Mouse (Mus musculus): ENCODE results near the gene Hras. TPM values are rescaled to one million over a fixed set of nuclear protein-coding genes. Genes with fewer than 3 reads are reported as not detected.
A peak's percentile ranks its signal among the peaks of the same experiment; 100 is the strongest.

Hras gene
- polyA plus RNA-seq, 1 experiment from 2014 or later, result 98.1 TPM

DNA sequence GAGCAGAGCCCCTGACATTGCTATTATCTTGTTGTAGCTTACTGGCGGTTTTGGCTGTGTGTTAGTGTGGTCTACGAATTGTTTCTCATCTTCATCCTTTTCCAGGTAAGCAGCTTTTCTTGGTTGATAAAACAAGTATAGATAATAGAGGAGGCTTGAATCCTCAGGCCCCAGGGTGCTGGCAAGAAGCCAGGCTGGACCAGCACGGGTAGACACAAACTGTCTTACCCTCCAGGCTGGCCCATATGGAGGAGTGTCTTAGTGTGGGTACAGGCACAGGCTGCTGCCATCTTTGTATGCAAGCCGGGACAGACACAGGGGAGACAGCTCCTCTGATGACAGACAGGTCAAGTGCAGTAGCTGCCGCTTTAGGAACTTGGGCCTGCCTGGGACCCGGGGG, 46.8 kb downstream of the Hras start:
- H3K36me3 ChIP-seq, result peaks cover 85% of the 10 kb centered on the region
- no peak for ATAC-seq (ENCODE audit: insufficient number of reproducible peaks, insufficient read depth, low FRiP score, low TSS enrichment, low read depth)
- 85% methylated on average over 6 of the region's 6 CpGs for WGBS

GRCm38 (mm10) chr7:141146043-141146595, 47.7 kb downstream of the Hras start:
- no peaks in the 10 kb centered on the region for H3K4me1 ChIP-seq (replicated peaks)
- H3K27ac ChIP-seq, result no peak overlapping the region
- H3K36me3 ChIP-seq, result peaks cover 79% of the 10 kb centered on the region
- H3K27me3 ChIP-seq, result no peaks in the 10 kb centered on the region
- WGBS, result 95% methylated on average over 12 of the region's 12 CpGs
- no peak overlapping the region for H3K4me3 ChIP-seq (replicated peaks)
- no peak overlapping the region for H3K4me2 ChIP-seq
- no peak for ATAC-seq (ENCODE audit: insufficient number of reproducible peaks, insufficient read depth, low FRiP score, low TSS enrichment, low read depth)
- H3K9ac ChIP-seq (replicated peaks), result no peak overlapping the region
- no peaks in the 10 kb centered on the region for H3K9me3 ChIP-seq

More for the DNA sequence above, 46.8 kb downstream of the Hras start:
- Histone ChIP-seq H3K9me3 (no peaks in the 10 kb centered on the region), H3K4me3 (replicated peaks) (no peak overlapping the region), H3K27ac (no peak overlapping the region), H3K4me2 (no peak overlapping the region), H3K9ac (replicated peaks) (no peak overlapping the region), H3K4me1 (replicated peaks) (no peaks in the 10 kb centered on the region), H3K27me3 (no peaks in the 10 kb centered on the region)

- H3K27me3 ChIP-seq, result no peaks in the 10 kb centered on the region
- H3K27ac ChIP-seq, result no peak overlapping the region
- H3K9me3 ChIP-seq, result no peaks in the 10 kb centered on the region
- no peak overlapping the region for H3K9ac ChIP-seq (replicated peaks)
- 70% methylated on average over 1 of the region's 1 CpGs for WGBS
- H3K36me3 ChIP-seq, result peaks cover 76% of the 10 kb centered on the region
- H3K4me3 ChIP-seq (replicated peaks), result no peak overlapping the region
- no peak for ATAC-seq (ENCODE audit: insufficient number of reproducible peaks, insufficient read depth, low FRiP score, low TSS enrichment, low read depth)
- no peaks in the 10 kb centered on the region for H3K4me1 ChIP-seq (replicated peaks)
- no peak overlapping the region for H3K4me2 ChIP-seq
Measured at GRCm38 (mm10) chr7:141145403-141145802, 48.4 kb downstream of the Hras start.

GRCm38 (mm10) chr7:141144650-141145049, 49.2 kb downstream of the Hras start:
- Histone ChIP-seq H3K4me2 (no peak overlapping the region), H3K27ac (no peak overlapping the region), H3K9ac (replicated peaks) (no peak overlapping the region), H3K27me3 (no peaks in the 10 kb centered on the region), H3K4me3 (replicated peaks) (no peak overlapping the region), H3K9me3 (no peaks in the 10 kb centered on the region), H3K4me1 (replicated peaks) (no peaks in the 10 kb centered on the region), H3K36me3 (peaks cover 78% of the 10 kb centered on the region)
- 88% methylated on average over 3 of the region's 3 CpGs for WGBS
- no peak for ATAC-seq (ENCODE audit: insufficient number of reproducible peaks, insufficient read depth, low FRiP score, low TSS enrichment, low read depth)

GRCm38 (mm10) chr7:141143861-141144260, 49.9 kb downstream of the Hras start:
- no peak overlapping the region for H3K9ac ChIP-seq (replicated peaks)
- H3K4me2 ChIP-seq, result no peak overlapping the region
- ATAC-seq (ENCODE audit: insufficient number of reproducible peaks, insufficient read depth, low FRiP score, low TSS enrichment, low read depth), result no peak
- no peaks in the 10 kb centered on the region for H3K9me3 ChIP-seq
- H3K4me3 ChIP-seq (replicated peaks), result no peak overlapping the region
- H3K27ac ChIP-seq, result no peak overlapping the region
- H3K36me3 ChIP-seq, result peaks cover 85% of the 10 kb centered on the region
- H3K27me3 ChIP-seq, result no peaks in the 10 kb centered on the region
- 92% methylated on average over 2 of the region's 2 CpGs for WGBS
- no peaks in the 10 kb centered on the region for H3K4me1 ChIP-seq (replicated peaks)

DNA sequence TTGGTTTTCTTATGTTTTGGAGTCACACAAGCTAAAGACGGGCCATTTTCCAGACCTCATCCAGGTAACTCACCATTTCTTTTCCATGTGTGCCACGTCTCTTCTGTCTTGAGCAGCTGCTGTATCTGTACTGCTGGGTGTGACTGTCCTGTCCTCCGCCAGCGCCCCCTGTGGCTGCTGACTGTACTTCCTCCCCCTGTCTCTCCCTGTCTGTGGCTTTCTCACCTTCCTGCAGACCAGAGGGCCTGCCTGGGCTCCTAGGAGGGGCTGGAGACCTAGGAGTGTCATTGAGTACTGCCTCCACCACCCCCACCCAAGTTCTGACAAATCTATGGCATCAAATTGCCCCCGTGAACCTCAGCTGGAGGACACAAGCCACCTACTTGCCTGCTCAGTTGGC, 50.7 kb downstream of the Hras start:
- WGBS, result 40% methylated on average over 5 of the region's 5 CpGs
- no peaks in the 10 kb centered on the region for H3K27me3 ChIP-seq
- H3K4me1 ChIP-seq (replicated peaks), result no peaks in the 10 kb centered on the region
- no peak overlapping the region for H3K4me2 ChIP-seq
- no peaks in the 10 kb centered on the region for H3K9me3 ChIP-seq
- H3K4me3 ChIP-seq (replicated peaks), result no peak overlapping the region
- H3K9ac ChIP-seq (replicated peaks), result no peak overlapping the region
- peaks cover 85% of the 10 kb centered on the region for H3K36me3 ChIP-seq
- ATAC-seq (ENCODE audit: insufficient number of reproducible peaks, insufficient read depth, low FRiP score, low TSS enrichment, low read depth), result no peak
- H3K27ac ChIP-seq, result no peak overlapping the region

- 91% methylated on average over 4 of the region's 4 CpGs for WGBS
- H3K4me1 ChIP-seq (replicated peaks), result no peaks in the 10 kb centered on the region
- ATAC-seq (ENCODE audit: insufficient number of reproducible peaks, insufficient read depth, low FRiP score, low TSS enrichment, low read depth), result no peak
Measured at GRCm38 (mm10) chr7:141141326-141141725, 52.5 kb downstream of the Hras start.

More at GRCm38 (mm10) chr7:141141326-141141725, 52.5 kb downstream of the Hras start:
- Histone ChIP-seq H3K27me3 (no peaks in the 10 kb centered on the region), H3K36me3 (peaks cover 86% of the 10 kb centered on the region), H3K9ac (replicated peaks) (no peak overlapping the region), H3K4me3 (replicated peaks) (no peak overlapping the region), H3K4me2 (no peak overlapping the region), H3K9me3 (no peaks in the 10 kb centered on the region), H3K27ac (no peak overlapping the region)

MicroRNA genes within 50 kb of the gene (microRNA counts, 519-probe panel; counts per million panel counts)
- 6,001 counts per million, percentile 71 among the panel's probes with 10 or more counts for microRNA mmu-miR-210

Small RNA genes within 50 kb of the gene (microRNA-seq; reads per million reads assigned to microRNA genes)
- gene Mir210, result 477 reads per million, percentile 69 among the genes with 10 or more reads in this experiment

Other genes with a start within 250 kb of the Hras start
- gene Ifitm5, start 243.7 kb downstream of the Hras start, polyA plus RNA-seq (2016; fragmentation: Nextera tagmentation; extraction: Ambion mirVana), result 5.6 and 6.1 TPM in 2 replicates
- not detected in 2 replicates for gene Gm45717, start 238.1 kb downstream of the Hras start, polyA plus RNA-seq (2016; fragmentation: Nextera tagmentation; extraction: Ambion mirVana)
- gene Ifitm2, start 238.0 kb downstream of the Hras start, polyA plus RNA-seq (2016; fragmentation: Nextera tagmentation; extraction: Ambion mirVana), result 941 and 1,046 TPM in 2 replicates
- 77.8 and 78.8 TPM in 2 replicates for gene Ifitm1, start 226.8 kb downstream of the Hras start, polyA plus RNA-seq (2016; fragmentation: Nextera tagmentation; extraction: Ambion mirVana)
- 56.5 and 68.6 TPM in 2 replicates for gene Ifitm3, start 183.2 kb downstream of the Hras start, polyA plus RNA-seq (2016; fragmentation: Nextera tagmentation; extraction: Ambion mirVana)
- not detected in 2 replicates for gene Ifitm6, start 176.1 kb downstream of the Hras start, polyA plus RNA-seq (2016; fragmentation: Nextera tagmentation; extraction: Ambion mirVana)
- not detected in 2 replicates for gene Gm17387, start 164.9 kb downstream of the Hras start, polyA plus RNA-seq (2016; fragmentation: Nextera tagmentation; extraction: Ambion mirVana)
- 37.3 and 40.1 TPM in 2 replicates for gene B4galnt4, start 132.9 kb downstream of the Hras start, polyA plus RNA-seq (2016; fragmentation: Nextera tagmentation; extraction: Ambion mirVana)
- gene Pkp3, start 115.8 kb downstream of the Hras start, polyA plus RNA-seq (2016; fragmentation: Nextera tagmentation; extraction: Ambion mirVana), result 14.6 and 14.9 TPM in 2 replicates
- 2.2 and 2.5 TPM in 2 replicates for gene Sigirr, start 93.4 kb downstream of the Hras start, polyA plus RNA-seq (2016; fragmentation: Nextera tagmentation; extraction: Ambion mirVana)
- 1.6 and 2.0 TPM in 2 replicates for gene Ano9, start 76.2 kb downstream of the Hras start, polyA plus RNA-seq (2016; fragmentation: Nextera tagmentation; extraction: Ambion mirVana)
- 76.0 and 76.7 TPM in 2 replicates for gene Ptdss2, start 71.6 kb downstream of the Hras start, polyA plus RNA-seq (2016; fragmentation: Nextera tagmentation; extraction: Ambion mirVana)
- gene Rnh1, start 21.1 kb downstream of the Hras start, polyA plus RNA-seq (2016; fragmentation: Nextera tagmentation; extraction: Ambion mirVana), result 88.5 and 91.5 TPM in 2 replicates
- 17.0 and 19.0 TPM in 2 replicates for gene Lrrc56, start 152 bp upstream of the Hras start, polyA plus RNA-seq (2016; fragmentation: Nextera tagmentation; extraction: Ambion mirVana)
- gene Lmntd2, start 20.1 kb upstream of the Hras start, polyA plus RNA-seq (2016; fragmentation: Nextera tagmentation; extraction: Ambion mirVana), result 4.2 and 5.2 TPM in 2 replicates
- 39.1 and 43.7 TPM in 2 replicates for gene Rassf7, start 21.9 kb upstream of the Hras start, polyA plus RNA-seq (2016; fragmentation: Nextera tagmentation; extraction: Ambion mirVana)
- gene Phrf1, start 34.8 kb upstream of the Hras start, polyA plus RNA-seq (2016; fragmentation: Nextera tagmentation; extraction: Ambion mirVana), result 95.8 and 102 TPM in 2 replicates
- 0.51 and 1.0 TPM in 2 replicates for gene Irf7, start 72.5 kb upstream of the Hras start, polyA plus RNA-seq (2016; fragmentation: Nextera tagmentation; extraction: Ambion mirVana)
- not detected in 2 replicates for gene Cdhr5, start 82.8 kb upstream of the Hras start, polyA plus RNA-seq (2016; fragmentation: Nextera tagmentation; extraction: Ambion mirVana)
- gene Sct, start 85.1 kb upstream of the Hras start, polyA plus RNA-seq (2016; fragmentation: Nextera tagmentation; extraction: Ambion mirVana), result 10.5 and 11.4 TPM in 2 replicates
- 1.6 TPM in 2 replicates for gene Drd4, start 98.0 kb upstream of the Hras start, polyA plus RNA-seq (2016; fragmentation: Nextera tagmentation; extraction: Ambion mirVana)
- 61.8 and 66.5 TPM in 2 replicates for gene Deaf1, start 133.7 kb upstream of the Hras start, polyA plus RNA-seq (2016; fragmentation: Nextera tagmentation; extraction: Ambion mirVana)
- 50.7 and 52.0 TPM in 2 replicates for gene Tmem80, start 133.7 kb upstream of the Hras start, polyA plus RNA-seq (2016; fragmentation: Nextera tagmentation; extraction: Ambion mirVana)
- 5.1 and 6.3 TPM in 2 replicates for gene Eps8l2, start 144.9 kb upstream of the Hras start, polyA plus RNA-seq (2016; fragmentation: Nextera tagmentation; extraction: Ambion mirVana)
- 299 and 318 TPM in 2 replicates for gene Taldo1, start 198.2 kb upstream of the Hras start, polyA plus RNA-seq (2016; fragmentation: Nextera tagmentation; extraction: Ambion mirVana)
- 60.6 and 63.8 TPM in 2 replicates for gene Gatd1, start 220.1 kb upstream of the Hras start, polyA plus RNA-seq (2016; fragmentation: Nextera tagmentation; extraction: Ambion mirVana)
- gene Cend1, start 235.5 kb upstream of the Hras start, polyA plus RNA-seq (2016; fragmentation: Nextera tagmentation; extraction: Ambion mirVana), result 5.6 and 6.3 TPM in 2 replicates
- gene Slc25a22, start 243.9 kb upstream of the Hras start, polyA plus RNA-seq (2016; fragmentation: Nextera tagmentation; extraction: Ambion mirVana), result 33.1 and 38.3 TPM in 2 replicates

All from limb, embryonic 12.5 days (tissue).